Mouse (Mus musculus) E14TG2a.4 (cell line): Measurements from ENCODE around the gene Cyb5d1.

ENCODE experiments used
- H3K27me3 ChIP-seq: 2 replicates; pipeline ENCODE4 v1.6.1; 2014; ENCODE audit warnings: low read length, control low read depth; ENCODE audit not compliant: insufficient read depth
- H3K36me3 ChIP-seq: 2 replicates; pipeline ENCODE4 v1.6.1; 2014; ENCODE audit warnings: low read length, control low read depth; ENCODE audit not compliant: insufficient read depth
- H3K4me1 ChIP-seq: replicated peaks from 2 replicates; pipeline ENCODE4 v1.6.1; 2014; ENCODE audit warnings: low read depth, low read length, control low read depth
- H3K4me3 ChIP-seq: replicated peaks from 2 replicates; pipeline ENCODE4 v1.5.1; 2014; ENCODE audit warnings: mild to moderate bottlenecking, low read length
- H3K9me3 ChIP-seq: 2 replicates; pipeline ENCODE4 v1.6.1; 2014; ENCODE audit warnings: low read length, control low read depth
- CTCF ChIP-seq: conservative IDR thresholded peaks from 2 replicates; pipeline ENCODE4 v1.5.1; 2014; ENCODE audit warnings: low read length
- NANOG ChIP-seq: IDR thresholded peaks from 2 replicates; pipeline ENCODE4 v1.6.1; 2014; ENCODE audit warnings: borderline replicate concordance, low read length, mixed read lengths
- POU5F1 ChIP-seq: IDR thresholded peaks from 2 replicates; pipeline ENCODE4 v1.6.1; 2014; ENCODE audit warnings: low read length, borderline replicate concordance

The Cyb5d1 gene

DNA sequence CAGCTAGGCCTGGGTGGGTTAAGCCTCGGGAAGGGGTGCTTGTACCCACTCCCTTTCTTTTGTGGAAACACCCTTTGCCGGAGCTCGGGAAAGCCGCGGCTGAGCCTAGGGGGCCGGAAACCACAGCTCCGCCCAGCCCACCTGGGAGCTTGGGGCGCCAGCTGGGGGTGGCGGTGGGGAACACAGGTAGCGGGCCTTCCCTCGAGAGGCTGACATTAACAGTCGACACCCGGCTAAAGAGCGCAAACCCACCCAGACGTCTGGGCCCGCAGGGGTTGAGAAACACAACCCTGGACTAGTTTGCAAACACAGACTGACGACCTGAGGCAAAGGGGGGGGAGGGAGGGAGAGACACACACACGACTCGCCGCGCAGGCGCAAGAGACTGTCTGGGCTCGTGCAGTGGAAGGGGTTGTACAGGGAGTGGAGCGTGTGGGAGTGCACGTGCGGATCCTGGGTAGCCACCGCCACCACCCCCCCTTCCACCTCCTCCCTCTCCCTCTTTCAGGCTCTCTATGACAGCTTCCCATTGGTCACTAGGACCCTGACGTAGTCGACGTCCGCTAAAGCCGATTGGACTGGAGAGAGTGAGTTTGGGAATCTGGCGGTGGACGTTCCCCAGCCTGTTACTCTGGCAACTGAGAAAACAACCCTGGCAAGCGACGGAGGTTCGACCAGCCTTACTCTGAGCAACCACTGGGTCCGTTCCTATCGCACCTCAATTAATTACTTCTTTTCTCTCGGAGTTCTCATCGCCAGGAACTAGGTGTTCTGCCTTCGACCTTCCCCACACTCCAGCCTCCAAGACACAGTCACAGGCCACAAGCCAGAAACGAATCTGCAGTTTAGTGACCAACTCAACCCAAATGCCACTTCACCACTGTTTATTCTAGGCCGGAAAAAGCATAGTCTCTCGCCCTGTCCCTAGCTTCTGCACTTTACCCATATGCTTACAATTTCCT is 23.3 kb upstream of the Cyb5d1 start:
- Histone ChIP-seq H3K4me1 (peaks cover 65% of the 10 kb centered on the region), H3K4me3 (peak overlapping the region; percentile 83), H3K27me3 (peaks cover 29% of the 10 kb centered on the region), H3K36me3 (no peaks in the 10 kb centered on the region), H3K9me3 (no peaks in the 10 kb centered on the region)
- TF ChIP-seq NANOG (no peak), CTCF (no peak), POU5F1 (no peak)

- H3K9me3 ChIP-seq: no peaks in the 10 kb centered on the region
- H3K4me3 ChIP-seq: peak overlapping the region; percentile 83
- peaks cover 20% of the 10 kb centered on the region for H3K27me3 ChIP-seq
- peaks cover 2% of the 10 kb centered on the region for H3K36me3 ChIP-seq
- peaks cover 75% of the 10 kb centered on the region for H3K4me1 ChIP-seq
- no peak for TF ChIP-seq CTCF
- TF ChIP-seq POU5F1: no peak
- TF ChIP-seq NANOG: no peak
Observed at GRCm38 (mm10) chr11:69417449-69418384, 22.3 kb upstream of the Cyb5d1 start.

GRCm38 (mm10) chr11:69416921-69417448 is 21.6 kb upstream of the Cyb5d1 start:
- H3K4me1 ChIP-seq: peaks cover 83% of the 10 kb centered on the region

DNA sequence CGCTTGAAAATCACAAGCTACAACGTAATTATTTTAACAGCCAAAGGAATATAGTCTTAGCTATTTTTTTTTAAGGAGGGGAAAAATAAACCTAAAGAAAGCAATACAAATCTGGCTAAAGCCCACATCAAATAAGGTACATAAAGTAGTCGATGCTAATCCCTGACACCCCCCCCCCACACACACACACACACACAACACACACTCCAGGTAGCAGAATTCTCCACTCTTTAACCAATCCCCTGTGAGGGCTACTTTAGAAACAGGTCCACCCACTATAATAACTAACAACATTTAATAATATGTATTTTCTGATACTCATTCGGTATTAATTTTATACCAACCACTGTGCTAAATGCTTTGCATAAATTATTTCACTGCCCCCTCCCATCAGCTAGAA is 21.1 kb upstream of the Cyb5d1 start:
- peaks cover 83% of the 10 kb centered on the region for H3K4me1 ChIP-seq
- no peaks in the 10 kb centered on the region for H3K9me3 ChIP-seq
- peak overlapping the region; percentile 83 for H3K4me3 ChIP-seq
- peaks cover 11% of the 10 kb centered on the region for H3K36me3 ChIP-seq
- TF ChIP-seq CTCF: no peak
- no peak for TF ChIP-seq POU5F1
- TF ChIP-seq NANOG: no peak
- peaks cover 13% of the 10 kb centered on the region; the same call in 1 of the 2 replicates for H3K27me3 ChIP-seq

More at GRCm38 (mm10) chr11:69416921-69417448, 21.6 kb upstream of the Cyb5d1 start:
- Histone ChIP-seq H3K36me3 (peaks cover 9% of the 10 kb centered on the region), H3K9me3 (no peaks in the 10 kb centered on the region), H3K27me3 (peaks cover 15% of the 10 kb centered on the region), H3K4me3 (peak overlapping the region; percentile 83)
- TF ChIP-seq POU5F1: no peak
- TF ChIP-seq CTCF: no peak
- no peak for TF ChIP-seq NANOG

DNA sequence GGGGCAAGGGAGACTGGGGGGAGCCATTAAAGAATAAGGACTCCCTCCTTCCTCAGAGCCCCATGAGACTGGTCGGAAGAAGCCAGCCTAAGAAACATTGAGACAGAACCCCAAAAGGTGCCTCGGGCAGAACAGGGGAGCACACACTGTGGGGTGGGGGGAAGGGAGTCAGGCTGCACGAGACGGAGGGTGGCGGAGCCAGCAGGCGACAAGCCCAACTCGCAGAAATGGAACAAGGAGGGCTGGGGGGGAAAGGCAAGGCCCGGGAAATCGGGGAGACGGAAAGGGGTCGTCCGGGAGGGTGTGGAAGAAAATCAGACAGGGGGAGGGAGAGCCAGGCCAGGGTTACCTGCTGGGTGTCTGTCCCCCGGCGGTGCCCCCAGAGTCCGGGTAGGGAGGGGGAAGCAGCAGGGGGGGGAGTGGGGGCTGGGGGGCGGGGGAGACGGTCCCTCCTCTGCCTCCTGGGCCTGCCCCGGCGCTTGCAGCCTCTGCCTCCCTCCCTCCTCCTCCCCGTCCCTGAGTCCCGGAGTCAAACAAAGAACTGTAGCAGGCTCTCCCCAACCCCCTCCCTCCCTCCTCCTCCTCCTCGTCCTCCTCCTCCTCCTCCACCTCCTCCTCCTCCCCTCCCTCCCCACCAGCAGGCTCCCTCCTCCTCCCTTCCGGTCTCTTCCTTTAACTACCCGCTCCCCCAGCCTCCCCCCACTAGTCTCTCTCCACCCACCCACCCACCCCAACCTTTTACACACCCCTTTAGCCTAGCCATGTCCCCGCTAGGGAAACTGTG is 20.4 kb upstream of the Cyb5d1 start:
- no peak for TF ChIP-seq POU5F1
- TF ChIP-seq CTCF: no peak
- no peak for TF ChIP-seq NANOG
- H3K27me3 ChIP-seq: 0 out of 2 replicates have a peak, but pooled peaks cover 6% of the 10 kb centered on the region
- peaks cover 76% of the 10 kb centered on the region for H3K4me1 ChIP-seq
- no peaks in the 10 kb centered on the region for H3K9me3 ChIP-seq
- peaks cover 11% of the 10 kb centered on the region for H3K36me3 ChIP-seq
- peak overlapping the region; percentile 88 for H3K4me3 ChIP-seq

DNA sequence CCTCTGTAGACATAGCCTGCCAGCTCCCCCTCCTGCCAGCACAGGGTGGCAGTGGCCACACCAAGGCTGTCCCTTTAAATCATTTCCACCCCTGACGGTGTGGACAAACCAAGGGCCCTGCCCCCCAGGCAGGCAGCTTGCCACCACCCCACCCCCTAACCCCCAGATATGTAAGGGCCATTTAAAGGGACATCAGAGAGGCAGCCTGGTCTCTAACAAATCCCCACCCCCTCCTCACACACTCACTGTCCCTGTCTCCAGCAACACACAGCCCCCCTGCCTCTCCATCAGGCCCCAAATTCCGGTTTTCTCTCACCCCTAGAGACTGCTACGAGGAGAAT is 19.9 kb upstream of the Cyb5d1 start:
- TF ChIP-seq CTCF (no peak), NANOG (no peak), POU5F1 (no peak)

GRCm38 (mm10) chr11:69414421-69415326 is 19.2 kb upstream of the Cyb5d1 start:
- peak overlapping the region; percentile 88 for H3K4me3 ChIP-seq
- no peak for TF ChIP-seq NANOG
- no peak for TF ChIP-seq POU5F1
- TF ChIP-seq CTCF: no peak
- H3K4me1 ChIP-seq: peaks cover 73% of the 10 kb centered on the region

More for the DNA sequence above, 19.9 kb upstream of the Cyb5d1 start:
- H3K27me3 ChIP-seq: peaks cover 9% of the 10 kb centered on the region
- peak overlapping the region; percentile 88 for H3K4me3 ChIP-seq
- peaks cover 11% of the 10 kb centered on the region for H3K36me3 ChIP-seq
- H3K4me1 ChIP-seq: peaks cover 74% of the 10 kb centered on the region
- H3K9me3 ChIP-seq: no peaks in the 10 kb centered on the region

More at GRCm38 (mm10) chr11:69414421-69415326, 19.2 kb upstream of the Cyb5d1 start:
- H3K36me3 ChIP-seq: peaks cover 11% of the 10 kb centered on the region
- peaks cover 11% of the 10 kb centered on the region for H3K27me3 ChIP-seq
- H3K9me3 ChIP-seq: no peaks in the 10 kb centered on the region
